Mouse (Mus musculus): ENCODE measurements around the gene Gm45623.

DNA sequence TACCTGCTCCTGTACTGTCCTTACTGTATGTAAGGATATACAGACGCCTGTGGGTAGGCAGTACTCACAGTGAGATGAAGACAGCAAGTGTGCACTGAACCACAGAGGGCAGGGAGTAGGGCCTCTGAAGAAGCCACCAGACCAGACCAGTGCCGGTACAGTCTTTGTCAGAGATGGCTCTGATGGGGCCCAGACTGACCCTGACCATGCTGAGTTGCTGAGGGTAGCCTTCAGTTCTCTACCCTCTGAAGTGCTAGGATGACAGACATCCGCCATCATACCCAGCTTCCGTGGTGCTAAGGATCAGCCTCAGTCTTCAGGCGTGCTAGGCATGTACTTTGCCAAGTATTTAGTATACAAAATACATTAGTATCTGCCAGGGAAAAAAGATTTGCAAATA, 14.1 kb downstream of the Gm45623 start:
- no peak for TF ChIP-seq POLR2A (IDR thresholded peaks at IDR 0.05; ENCODE audit: extremely low read depth, insufficient read depth, low read length)
- no peak for TF ChIP-seq CTCF (IDR thresholded peaks at IDR 0.05; ENCODE audit: extremely low read depth, insufficient read depth, low read length)
